Comparison of ENCODE assay signal across 12 mouse cellular contexts in the genomic region with DNA sequence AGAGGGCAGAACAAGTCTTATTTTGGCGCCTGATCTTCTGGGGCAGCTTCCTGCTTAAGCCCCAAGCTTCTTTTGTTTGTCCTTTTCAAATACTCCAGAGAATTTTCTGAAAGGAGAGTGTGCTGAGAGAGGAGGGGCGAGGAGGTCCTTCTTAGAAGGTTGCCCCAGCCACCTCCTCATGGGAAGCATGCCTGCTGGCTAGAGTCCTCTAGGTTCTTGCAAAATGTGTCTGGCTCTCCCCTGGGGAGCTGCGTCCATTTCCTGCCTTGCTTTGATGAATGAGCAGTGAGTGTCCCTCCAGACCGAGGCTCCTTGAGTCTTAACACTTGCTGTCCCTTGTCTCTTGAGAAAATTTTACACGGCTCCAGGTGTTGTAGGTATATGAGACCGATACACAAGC. TPM values are rescaled to one million over a fixed set of nuclear protein-coding genes. Genes with fewer than 3 reads are reported as not detected.
DNase-seq lines count a peak whose midpoint lies in the region; ATAC-seq lines count a peak whose summit lies in the region.
"Had no signal": no experiment of that assay in that cellular context is flagged by ENCODE, and none has a peak within 500 bp of the region (broad histone marks: within the 10 kb centered on the region; RNA-seq: fewer than 3 reads in every experiment).

No protein-coding gene starts in this region.

- no peak overlapping the region for H3K9ac ChIP-seq in stomach, embryonic 16.5 days (ENCODE audit: low read length)
- H3K9ac ChIP-seq in hindbrain, embryonic 13.5 days = no peak overlapping the region
- H3K9ac ChIP-seq: forebrain, embryonic 15.5 days had no signal

- no peak overlapping the region for H3K4me3 ChIP-seq in stomach, embryonic 16.5 days (replicated peaks; ENCODE audit: low read length)
- no peak overlapping the region for H3K4me3 ChIP-seq in hindbrain, embryonic 13.5 days
- H3K4me3 ChIP-seq: forebrain, embryonic 15.5 days had no signal

- H3K36me3 ChIP-seq in stomach, embryonic 16.5 days (ENCODE audit: control insufficient read depth, insufficient read depth, low read length) = no peaks in the 10 kb centered on the region
- no peaks in the 10 kb centered on the region for H3K36me3 ChIP-seq in hindbrain, embryonic 13.5 days
- H3K36me3 ChIP-seq: forebrain, embryonic 15.5 days had no signal

- H3K4me1 ChIP-seq in stomach, embryonic 16.5 days (ENCODE audit: control insufficient read depth, insufficient read depth, low read length) = peaks cover 11% of the 10 kb centered on the region
- peaks cover 15% of the 10 kb centered on the region for H3K4me1 ChIP-seq in hindbrain, embryonic 13.5 days (replicated peaks)
- H3K4me1 ChIP-seq: forebrain, embryonic 15.5 days had no signal

- no peaks in the 10 kb centered on the region for H3K27me3 ChIP-seq in stomach, embryonic 16.5 days (ENCODE audit: control insufficient read depth, insufficient read depth, low read length)
- H3K27me3 ChIP-seq in hindbrain, embryonic 13.5 days = no peaks in the 10 kb centered on the region
- H3K27me3 ChIP-seq: forebrain, embryonic 15.5 days had no signal

- ATAC-seq in stomach, embryonic 16.5 days (ENCODE audit: insufficient read depth, low FRiP score) = no peak
- no peak for ATAC-seq in hindbrain, embryonic 13.5 days (ENCODE audit: low FRiP score)
- ATAC-seq: activated CD4-positive, CD25-positive, alpha-beta regulatory T cell, adult 4 months; forebrain, embryonic 15.5 days; intestine, postnatal 0 days had no signal

- H3K4me2 ChIP-seq in stomach, embryonic 16.5 days (ENCODE audit: low read depth, low read length) = no peak overlapping the region
- H3K4me2 ChIP-seq in hindbrain, embryonic 13.5 days = no peak overlapping the region
- H3K4me2 ChIP-seq: forebrain, embryonic 15.5 days had no signal

- DNase-seq in cerebellum, postnatal 25 days = peak; percentile 45 to 60
- no peak for DNase-seq in cerebellum, postnatal 4 days (ENCODE audit: low spot score in 2 of 2)
- DNase-seq in ovary, postnatal 36 days (ENCODE audit: low spot score) = peak; percentile 42
- DNase-seq in ovary, postnatal 10 days (ENCODE audit: low spot score) = no peak
- DNase-seq in heart, postnatal 25 days (ENCODE audit: low spot score) = peak; percentile 57
- DNase-seq in spleen, postnatal 36 days (ENCODE audit: low spot score in 2 of 2) = no peak

- intact Hi-C loops in heart, postnatal 25 days (cut with DNase I) = no loop called here

- H3K9me3 ChIP-seq in stomach, embryonic 16.5 days (replicated peaks; ENCODE audit: control insufficient read depth, low read length) = 0 out of 2 replicates have a peak, but pooled peaks cover 4% of the 10 kb centered on the region
- H3K9me3 ChIP-seq in hindbrain, embryonic 13.5 days = no peaks in the 10 kb centered on the region
- H3K9me3 ChIP-seq: forebrain, embryonic 15.5 days had no signal

- peak overlapping the region; percentile 21 for H3K27ac ChIP-seq in stomach, embryonic 16.5 days (ENCODE audit: low read length)
- no peak overlapping the region for H3K27ac ChIP-seq in hindbrain, embryonic 13.5 days
- H3K27ac ChIP-seq: forebrain, embryonic 15.5 days had no signal

- WGBS in stomach, embryonic 16.5 days = 42% methylated on average over 6 of the region's 6 CpGs
- 56% methylated on average over 6 of the region's 6 CpGs for WGBS in hindbrain, embryonic 13.5 days

RNA-seq across cellular contexts. Expression of a gene that starts 11.1 kb away (rescaled TPM):
- 10 to 100 TPM; 14.8 to 19.8 TPM for total RNA-seq in heart, postnatal 25 days (2021)
- polyA plus RNA-seq in stomach, embryonic 16.5 days (2015; fragmentation: Nextera tagmentation; extraction: Ambion mirVana) = 30.9 and 35.5 TPM in 2 replicates
- 28.7 and 30.9 TPM in 2 replicates for polyA plus RNA-seq in hindbrain, embryonic 13.5 days (2015; fragmentation: Nextera tagmentation; extraction: Ambion mirVana)

RNA-seq across cellular contexts. Expression of a gene that starts 17.2 kb away (rescaled TPM):
- not detected for total RNA-seq in heart, postnatal 25 days (2021)
- 0.05 and 0.42 TPM in 2 replicates for polyA plus RNA-seq in stomach, embryonic 16.5 days (2015; fragmentation: Nextera tagmentation; extraction: Ambion mirVana)
- polyA plus RNA-seq in hindbrain, embryonic 13.5 days (2015; fragmentation: Nextera tagmentation; extraction: Ambion mirVana) = 2.1 and 2.8 TPM in 2 replicates
- total RNA-seq: monocyte, adult 5-6 weeks had no signal
- polyA plus RNA-seq: activated CD4-positive, CD25-positive, alpha-beta regulatory T cell, adult 4 months; intestine, postnatal 0 days had no signal

Comparison
In these comparisons a context has a peak if more than half of its experiments do, and no peak if none do; other contexts are left out.
1. DNase-seq: peak in cerebellum, postnatal 25 days (2 of 2), ovary, postnatal 36 days (single experiment) and heart, postnatal 25 days (single experiment); none in cerebellum, postnatal 4 days (0 of 2), ovary, postnatal 10 days (single experiment) and spleen, postnatal 36 days (0 of 2).